Mouse (Mus musculus) splenic B cell, adult 2 months (primary cell): ENCODE data around the gene Nup62.
"Not testable (repeated sequence)": the region's sequence is repeated elsewhere in the genome, so short reads cannot be mapped to it uniquely, and the experiment has no call there.

Experiments
- DNase-seq: peaks from one replicate; pipeline ENCODE4 v3.0.0-alpha.2; 2011; ENCODE audit warnings: low read depth, low spot score
- H3K27me3 ChIP-seq: 2 replicates; pipeline ENCODE4 v1.6.1; 2012; ENCODE audit warnings: mild to moderate bottlenecking, low read length, moderate library complexity, mixed read lengths; ENCODE audit not compliant: control insufficient read depth, poor library complexity, insufficient read depth, severe bottlenecking
- H3K36me3 ChIP-seq: 2 replicates; pipeline ENCODE4 v1.6.1; 2012; ENCODE audit warnings: mild to moderate bottlenecking, low read length, moderate library complexity, mixed read lengths; ENCODE audit not compliant: control insufficient read depth, poor library complexity, insufficient read depth, severe bottlenecking

The Nup62 gene

DNA sequence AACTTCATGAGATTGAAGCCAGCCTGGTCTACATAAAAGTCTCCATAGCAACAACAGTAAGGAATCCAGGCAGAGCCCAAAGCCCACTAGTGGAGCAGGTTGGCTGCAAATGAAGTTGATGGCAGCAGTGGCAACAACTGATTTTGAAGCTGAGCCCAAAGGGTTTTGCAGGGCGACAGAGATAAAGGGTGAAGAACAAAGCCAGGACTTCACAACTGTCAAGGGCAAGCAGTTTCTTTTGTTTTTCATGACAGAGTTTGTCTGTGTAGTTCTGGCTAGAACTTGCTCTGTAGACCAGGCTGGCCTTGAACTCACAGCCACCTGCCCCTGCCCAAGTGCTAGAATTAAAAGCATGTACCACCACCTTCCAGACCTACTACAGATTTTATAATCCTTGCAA is 55.3 kb downstream of the Nup62 start:
- Histone ChIP-seq H3K27me3 (no peaks in the 10 kb centered on the region), H3K36me3 (no peaks in the 10 kb centered on the region)
- no peak for DNase-seq

DNA sequence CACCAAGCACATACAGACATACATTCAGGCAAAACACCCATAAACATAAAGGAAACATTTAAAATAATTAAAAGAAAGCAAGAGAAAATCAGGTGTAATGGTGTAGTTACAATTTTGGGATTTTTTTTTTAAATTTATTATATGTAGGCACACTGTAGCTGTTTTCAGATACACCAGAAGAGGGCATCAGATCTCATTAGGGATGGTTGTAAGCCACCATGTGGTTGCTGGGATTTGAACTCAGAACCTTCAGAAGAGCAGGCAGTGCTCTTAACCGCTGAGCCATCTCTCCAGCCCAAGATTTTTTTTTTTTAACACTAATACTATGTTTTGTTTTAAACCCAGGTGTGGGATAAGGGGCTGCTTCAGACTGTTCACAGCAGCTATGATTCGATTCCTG is 55.9 kb downstream of the Nup62 start:
- H3K36me3 ChIP-seq, H3K27me3 ChIP-seq, DNase-seq: not testable (repeated sequence)

DNA sequence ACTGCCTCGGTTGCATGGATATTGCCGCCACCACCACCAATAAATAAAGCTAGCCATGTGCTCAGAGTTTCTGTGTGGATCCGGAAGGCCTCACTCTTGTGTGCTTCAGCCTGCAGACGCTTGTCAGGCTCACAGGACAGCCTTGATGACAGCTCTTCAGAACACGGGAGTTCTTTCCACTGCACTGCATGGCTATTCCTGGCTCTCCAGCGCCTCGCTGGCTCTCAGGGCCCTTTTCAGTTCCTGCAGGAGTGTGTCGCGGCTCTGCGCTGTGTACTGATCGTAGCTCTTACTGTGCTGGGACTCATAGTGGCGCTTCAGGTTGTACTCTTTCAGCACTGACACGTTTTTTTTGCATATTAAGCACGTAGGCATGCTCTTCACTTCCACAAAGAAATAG is 61.9 kb downstream of the Nup62 start:
- peaks cover 9% of the 10 kb centered on the region for H3K36me3 ChIP-seq
- DNase-seq: no peak
- no peaks in the 10 kb centered on the region for H3K27me3 ChIP-seq
